Mouse (Mus musculus) neural tube, embryonic 11.5 days (tissue): ENCODE results near the gene Prph. TPM values are rescaled to one million over a fixed set of nuclear protein-coding genes. Genes with fewer than 3 reads are reported as not detected.

ENCODE experiments used
- ATAC-seq: fragments of 200-750 bp; cut with Nextera tagmentation; 2 replicates; pipeline ENCODE4 v1.8.0; 2017; ENCODE audit warnings: moderate number of reproducible peaks, mild to moderate bottlenecking, moderate TSS enrichment, moderate library complexity; ENCODE audit not compliant: insufficient read depth, low FRiP score, low TSS enrichment
- DNase-seq: peaks from one replicate; pipeline ENCODE4 v3.0.0-alpha.2; 2015; ENCODE audit warnings: low spot score
- H3K27ac ChIP-seq: fragments of 300-500 bp; sonication (generic); 2 replicates; pipeline ENCODE4 v1.5.1; 2014; ENCODE audit warnings: low read depth, mild to moderate bottlenecking, low read length
- H3K27me3 ChIP-seq: fragments of 300-500 bp; sonication (generic); 2 replicates; pipeline ENCODE4 v1.6.1; 2014; ENCODE audit warnings: mild to moderate bottlenecking, low read length, mixed read lengths; ENCODE audit not compliant: control insufficient read depth, insufficient read depth
- H3K36me3 ChIP-seq: fragments of 300-500 bp; sonication (generic); 2 replicates; pipeline ENCODE4 v1.6.1; 2014; ENCODE audit warnings: mild to moderate bottlenecking, low read length, moderate library complexity, mixed read lengths; ENCODE audit not compliant: control insufficient read depth, insufficient read depth
- H3K4me1 ChIP-seq: fragments of 300-500 bp; sonication (generic); 2 replicates; pipeline ENCODE4 v1.6.1; 2014; ENCODE audit warnings: low read length, mixed read lengths; ENCODE audit not compliant: control insufficient read depth, insufficient read depth
- H3K4me2 ChIP-seq: fragments of 300-500 bp; sonication (generic); 2 replicates; pipeline ENCODE4 v1.6.1; 2014; ENCODE audit warnings: low read depth, mild to moderate bottlenecking, moderate library complexity
- H3K4me3 ChIP-seq: fragments of 300-500 bp; sonication (generic); 2 replicates; pipeline ENCODE4 v1.5.1; 2014; ENCODE audit warnings: low read depth, low read length
- H3K9ac ChIP-seq: fragments of 300-500 bp; sonication (generic); 2 replicates; pipeline ENCODE4 v1.6.1; 2014; ENCODE audit warnings: mild to moderate bottlenecking, low read length
- H3K9me3 ChIP-seq: fragments of 300-500 bp; sonication (generic); 2 replicates; pipeline ENCODE4 v1.6.1; 2016; ENCODE audit warnings: low read length; ENCODE audit not compliant: control insufficient read depth
- WGBS: fragments of 180-500 bp; shearing (Covaris S2); extraction: QIAGEN DNeasy Blood & Tissue Kit; methylation state at CpG from one replicate; pipeline ENCODE4 v1.1.7; 2014; 5-methylcytosine and 5-hydroxymethylcytosine counted together
- polyA plus RNA-seq: library from polyadenylated mRNA; unstranded; fragments of >200 nt; fragmentation: Nextera tagmentation; extraction: Ambion mirVana; gene quantifications from 2 replicates; pipeline ENCODE4 v1.2.1, GENCODE M21; 2014

Gene Prph
- polyA plus RNA-seq, 1 experiment from 2014 or later = 54.0 TPM

- Histone ChIP-seq H3K4me3 (peak overlapping the region; percentile 57), H3K9ac (peak overlapping the region; percentile 41), H3K4me1 (peaks cover 16% of the 10 kb centered on the region), H3K4me2 (peak overlapping the region; percentile 72), H3K27me3 (no peaks in the 10 kb centered on the region), H3K27ac (no peak overlapping the region), H3K36me3 (no peaks in the 10 kb centered on the region; the same call in 1 of the 2 replicates), H3K9me3 (no peaks in the 10 kb centered on the region)
- no peak for DNase-seq
- 12% methylated on average over 26 of the region's 26 CpGs for WGBS
- ATAC-seq = no peak
These were observed 24.2 kb upstream of the Prph start for GRCm38 (mm10) chr15:99030585-99031387.

DNA sequence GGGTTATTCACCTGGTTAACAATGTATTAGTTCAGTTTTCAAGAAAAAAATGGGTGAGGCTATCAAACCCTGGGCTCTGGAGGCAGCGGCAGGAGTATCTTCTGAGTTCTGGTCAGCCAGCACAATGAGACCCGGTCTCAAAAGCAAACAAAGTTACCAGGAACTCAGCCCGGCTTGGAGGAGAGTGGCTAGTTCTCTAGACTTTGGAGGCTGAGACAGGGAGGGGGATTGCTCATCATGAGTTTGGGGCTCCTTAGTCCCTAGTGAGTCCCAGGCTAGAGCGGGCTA, 23.6 kb upstream of the Prph start:
- Histone ChIP-seq H3K9ac (no peak overlapping the region), H3K27ac (no peak overlapping the region), H3K4me2 (peak overlapping the region; percentile 72), H3K36me3 (no peaks in the 10 kb centered on the region; the same call in 1 of the 2 replicates), H3K27me3 (no peaks in the 10 kb centered on the region), H3K4me1 (peaks cover 16% of the 10 kb centered on the region), H3K9me3 (no peaks in the 10 kb centered on the region), H3K4me3 (peak overlapping the region; percentile 57)
- DNase-seq = no peak
- 73% methylated on average over 4 of the region's 4 CpGs for WGBS
- no peak for ATAC-seq

DNA sequence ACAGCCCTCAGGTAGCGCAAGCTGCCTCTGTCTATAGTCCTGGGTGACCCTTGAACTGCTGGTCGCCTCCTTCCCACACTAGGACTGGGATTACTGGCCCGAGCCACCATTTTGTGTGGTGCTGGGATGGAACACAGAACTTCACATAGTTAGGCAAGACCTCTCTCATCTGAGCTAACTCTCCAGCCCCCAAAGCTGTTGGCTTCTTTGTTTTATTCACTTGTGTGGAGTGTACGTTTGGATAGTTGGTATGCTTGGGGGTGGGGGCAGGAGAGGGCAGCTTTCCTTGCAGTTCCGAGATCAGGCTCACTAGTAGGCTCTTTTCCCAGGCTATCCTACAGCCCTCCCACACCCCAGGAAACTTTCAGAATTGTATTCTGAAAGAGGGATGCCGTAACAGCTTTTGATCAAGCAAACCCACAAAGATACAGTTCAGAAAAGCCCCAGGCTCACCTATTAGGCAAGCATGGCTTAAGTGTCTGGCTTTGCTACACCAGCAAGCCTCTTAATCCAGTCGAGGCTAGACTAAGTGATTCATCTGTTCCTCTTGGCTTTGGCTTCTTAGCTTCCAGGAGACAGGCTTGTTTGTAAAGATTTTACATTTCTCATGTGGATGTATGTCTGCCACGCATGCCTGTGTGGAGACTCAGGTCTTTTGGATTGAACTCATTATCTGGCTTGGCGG, 22.8 kb upstream of the Prph start:
- H3K36me3 ChIP-seq = no peaks in the 10 kb centered on the region; the same call in 1 of the 2 replicates
- no peak overlapping the region for H3K9ac ChIP-seq
- no peak overlapping the region; the same call in 1 of the 2 replicates for H3K4me3 ChIP-seq
- DNase-seq = no peak
- WGBS = 80% methylated on average over 9 of the region's 9 CpGs
- no peak for ATAC-seq
- peaks cover 16% of the 10 kb centered on the region for H3K4me1 ChIP-seq
- H3K4me2 ChIP-seq = peak overlapping the region; percentile 72
- no peaks in the 10 kb centered on the region for H3K27me3 ChIP-seq
- no peaks in the 10 kb centered on the region for H3K9me3 ChIP-seq
- no peak overlapping the region for H3K27ac ChIP-seq

GRCm38 (mm10) chr15:99032726-99033250, 22.2 kb upstream of the Prph start:
- Histone ChIP-seq H3K27ac (no peak overlapping the region), H3K4me1 (peaks cover 16% of the 10 kb centered on the region), H3K4me3 (no peak overlapping the region), H3K36me3 (no peaks in the 10 kb centered on the region; the same call in 1 of the 2 replicates), H3K4me2 (peak overlapping the region; percentile 72; the same call in 1 of the 2 replicates), H3K27me3 (no peaks in the 10 kb centered on the region), H3K9me3 (no peaks in the 10 kb centered on the region), H3K9ac (no peak overlapping the region)
- DNase-seq = no peak
- no peak for ATAC-seq
- WGBS = 83% methylated on average over 7 of the region's 7 CpGs

DNA sequence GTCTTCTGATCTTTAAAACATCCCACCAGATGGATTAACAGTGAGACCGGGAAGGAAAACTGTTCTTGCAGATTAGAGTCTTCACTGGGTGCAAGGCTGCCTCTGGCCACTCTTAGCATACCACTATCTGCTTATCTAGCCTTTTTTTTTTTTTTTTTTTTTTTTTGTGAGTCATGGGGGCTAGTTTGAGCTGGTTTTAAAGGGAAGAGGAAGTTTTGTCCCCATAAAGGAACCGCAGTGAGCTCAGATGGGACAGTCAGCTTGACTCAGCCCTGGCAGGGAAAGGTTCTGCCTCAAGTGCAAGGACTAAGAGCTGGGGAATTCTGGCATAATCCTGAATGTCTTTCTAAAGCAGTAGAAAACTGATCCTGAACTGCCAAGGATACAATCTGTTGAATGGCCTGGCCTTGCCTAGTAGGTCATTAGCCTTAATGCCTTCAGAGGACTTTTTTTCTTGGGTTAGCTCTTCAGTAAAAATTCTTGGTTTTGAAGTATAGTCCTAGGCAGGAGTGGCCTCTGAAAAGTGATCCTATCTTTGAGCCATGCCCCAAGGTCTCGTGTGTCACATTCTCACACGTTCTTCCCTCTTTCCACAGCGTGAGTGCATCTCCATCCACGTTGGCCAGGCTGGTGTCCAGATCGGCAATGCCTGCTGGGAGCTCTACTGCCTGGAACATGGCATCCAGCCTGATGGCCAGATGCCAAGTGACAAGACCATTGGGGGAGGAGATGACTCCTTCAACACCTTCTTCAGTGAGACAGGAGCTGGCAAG, 21.3 kb upstream of the Prph start:
- WGBS = 94% methylated on average over 7 of the region's 7 CpGs
- H3K36me3 ChIP-seq = no peaks in the 10 kb centered on the region; the same call in 1 of the 2 replicates
- H3K27ac ChIP-seq = no peak overlapping the region
- no peak overlapping the region for H3K4me3 ChIP-seq
- no peak overlapping the region for H3K9ac ChIP-seq
- H3K9me3 ChIP-seq = no peaks in the 10 kb centered on the region
- DNase-seq (no peak), ATAC-seq (no peak)
- no peaks in the 10 kb centered on the region for H3K27me3 ChIP-seq
- no peak overlapping the region for H3K4me2 ChIP-seq
- H3K4me1 ChIP-seq = peaks cover 16% of the 10 kb centered on the region

DNA sequence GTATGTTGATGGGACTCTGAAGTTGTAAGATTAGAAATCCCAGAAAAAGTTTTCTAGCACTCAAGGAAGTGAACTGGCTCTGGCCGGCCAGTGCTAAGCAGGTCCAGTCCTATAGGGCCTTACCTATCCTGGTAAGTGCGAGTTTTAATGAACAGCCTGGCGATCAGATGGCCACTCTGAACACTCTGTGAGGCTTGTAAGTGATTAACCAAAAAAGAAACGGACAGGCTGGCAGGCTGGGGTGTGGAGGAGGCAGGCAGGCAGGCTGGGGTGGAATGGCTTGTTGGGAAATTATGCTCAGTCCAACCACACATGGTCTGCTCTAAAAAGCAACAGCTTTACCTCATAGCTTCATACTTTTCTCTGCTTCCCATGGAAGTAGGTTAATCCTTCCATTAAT, 19.5 kb upstream of the Prph start:
- Histone ChIP-seq H3K4me2 (no peak overlapping the region), H3K4me1 (peaks cover 9% of the 10 kb centered on the region), H3K27ac (no peak overlapping the region), H3K9me3 (no peaks in the 10 kb centered on the region), H3K9ac (no peak overlapping the region), H3K36me3 (no peaks in the 10 kb centered on the region; the same call in 1 of the 2 replicates), H3K27me3 (no peaks in the 10 kb centered on the region), H3K4me3 (no peak overlapping the region)
- 82% methylated on average over 4 of the region's 4 CpGs for WGBS
- DNase-seq (no peak), ATAC-seq (no peak)

DNA sequence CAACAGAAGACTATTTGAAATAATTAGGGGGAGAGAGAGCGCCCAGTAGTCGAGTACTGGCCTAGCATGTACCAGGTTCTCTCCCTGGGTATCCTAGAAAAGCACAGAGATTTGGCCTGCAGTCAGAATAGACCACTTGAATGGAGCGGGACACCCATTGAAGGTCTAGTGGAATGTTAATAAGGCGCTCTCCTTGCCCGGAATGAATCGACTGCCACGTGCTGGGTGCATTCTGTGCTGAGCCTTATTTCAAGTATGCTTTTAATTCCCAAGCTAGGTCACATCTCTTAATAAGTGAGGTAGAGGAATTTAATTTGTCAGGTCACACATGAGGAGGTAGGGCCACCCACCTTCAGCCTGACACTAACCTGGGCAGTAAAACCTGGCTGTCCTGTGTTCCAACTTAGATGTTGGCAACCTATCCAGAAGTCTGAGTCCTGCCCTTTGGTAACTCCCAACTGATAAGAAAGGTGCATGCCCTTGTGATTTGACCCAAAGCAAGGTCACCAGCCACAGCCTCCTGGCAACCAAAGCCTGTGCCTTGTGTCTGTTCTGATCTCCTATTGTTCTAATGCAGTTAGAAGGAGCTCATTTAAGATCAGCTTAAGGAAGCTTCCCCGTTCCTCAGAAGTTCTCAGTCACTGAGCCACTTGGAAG, 18.6 kb upstream of the Prph start:
- Histone ChIP-seq H3K36me3 (no peaks in the 10 kb centered on the region; the same call in 1 of the 2 replicates), H3K9me3 (no peaks in the 10 kb centered on the region), H3K9ac (no peak overlapping the region), H3K4me2 (no peak overlapping the region), H3K4me3 (no peak overlapping the region), H3K27me3 (no peaks in the 10 kb centered on the region), H3K4me1 (peaks cover 8% of the 10 kb centered on the region), H3K27ac (no peak overlapping the region)
- ATAC-seq (no peak), DNase-seq (no peak)
- WGBS = 97% methylated on average over 8 of the region's 8 CpGs

DNA sequence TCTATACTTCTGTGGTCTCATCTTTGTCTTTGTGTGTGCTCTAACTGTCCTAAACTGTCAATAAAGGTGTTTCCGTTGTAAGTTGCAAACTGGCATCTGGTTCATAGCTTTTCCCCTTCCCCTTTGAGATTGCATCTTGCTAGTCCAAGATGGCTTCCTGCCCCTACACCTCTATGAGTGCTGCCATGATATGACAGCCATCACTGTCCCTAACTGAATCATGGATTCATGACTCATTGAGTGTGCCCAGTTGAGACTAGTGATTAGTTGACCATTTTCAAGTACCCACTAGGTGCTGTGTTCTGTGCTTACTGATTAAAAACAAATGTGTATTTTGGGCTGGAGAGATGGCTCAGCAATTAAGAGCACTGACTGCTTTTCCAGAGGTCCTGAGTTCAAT, 16.9 kb upstream of the Prph start:
- ATAC-seq (no peak), DNase-seq (no peak)
- WGBS = 91% methylated on average over 1 of the region's 1 CpGs
- Histone ChIP-seq H3K27ac (no peak overlapping the region), H3K4me2 (no peak overlapping the region), H3K4me3 (no peak overlapping the region), H3K4me1 (no peaks in the 10 kb centered on the region), H3K27me3 (no peaks in the 10 kb centered on the region), H3K9me3 (no peaks in the 10 kb centered on the region), H3K36me3 (no peaks in the 10 kb centered on the region; the same call in 1 of the 2 replicates), H3K9ac (no peak overlapping the region)
